21 mouse cellular contexts compared by ENCODE assay signal in the genomic region with DNA sequence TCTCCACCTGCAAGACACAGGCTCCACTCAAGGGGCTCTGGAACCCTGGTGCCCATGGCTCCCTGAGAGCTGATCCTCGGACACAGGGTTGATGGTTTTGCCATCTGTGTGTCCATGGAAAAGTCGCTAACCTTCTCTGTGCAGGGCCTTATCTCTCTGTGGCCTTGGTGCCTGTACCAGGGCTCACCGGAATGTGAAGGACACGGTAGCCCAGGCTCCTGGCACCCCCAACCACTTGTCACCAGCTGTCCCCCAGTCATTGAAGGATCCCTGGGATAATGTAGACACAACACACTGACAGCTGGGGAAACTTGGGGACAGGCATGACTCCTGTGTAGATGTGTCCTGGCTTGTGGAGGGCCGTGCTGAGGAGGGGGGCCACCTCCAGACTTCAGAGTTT. TPM values are rescaled to one million over a fixed set of nuclear protein-coding genes. Genes with fewer than 3 reads are reported as not detected.
A peak's percentile ranks its signal among the peaks of the same experiment; 100 is the strongest.
DNase-seq lines count a peak whose midpoint lies in the region; ATAC-seq and TF ChIP-seq lines count a peak whose summit lies in the region.
"Had no signal": no experiment of that assay in that cellular context is flagged by ENCODE, and none has a peak within 500 bp of the region (broad histone marks: within the 10 kb centered on the region; RNA-seq: fewer than 3 reads in every experiment).

No protein-coding gene starts in this region.

- 0 out of 2 replicates have a peak overlapping the region, but pooled peaks have one; percentile 42 for H3K4me2 ChIP-seq in midbrain, embryonic 15.5 days

- WGBS in midbrain, embryonic 15.5 days: 68% methylated on average over 5 of the region's 5 CpGs

- H3K4me1 ChIP-seq in midbrain, embryonic 15.5 days: peaks cover 78% of the 10 kb centered on the region

- no peak for ATAC-seq in midbrain, embryonic 15.5 days (replicated peaks)
- ATAC-seq: activated CD4-positive, CD25-positive, alpha-beta regulatory T cell, adult 4 months had no signal

- TF ChIP-seq POLR2A in brain, embryonic 14.5 days (IDR thresholded peaks at IDR 0.05; ENCODE audit: borderline replicate concordance, extremely low read depth, insufficient read depth, insufficient read length, poor library complexity, severe bottlenecking): no peak

- no peak overlapping the region for H3K27ac ChIP-seq in midbrain, embryonic 15.5 days
- H3K27ac ChIP-seq: heart, embryonic 13.5 days; liver, embryonic 14.5 days; stomach, embryonic 15.5 days had no signal

- H3K36me3 ChIP-seq in midbrain, embryonic 15.5 days (replicated peaks): no peaks in the 10 kb centered on the region
- H3K36me3 ChIP-seq: heart, embryonic 13.5 days; stomach, embryonic 15.5 days had no signal

- no peak for TF ChIP-seq CTCF in brain, embryonic 14.5 days (IDR thresholded peaks at IDR 0.05; ENCODE audit: borderline replicate concordance, extremely low read depth, insufficient read depth, insufficient read length)

- no peaks in the 10 kb centered on the region for H3K9me3 ChIP-seq in midbrain, embryonic 15.5 days
- H3K9me3 ChIP-seq: heart, embryonic 13.5 days; stomach, embryonic 15.5 days had no signal

- peak; percentile 74 for DNase-seq in adrenal gland, adult 2 months
- DNase-seq in adrenal gland, adult 8-10 months: no peak
- DNase-seq in kidney, postnatal 10 days: peak; percentile 6
- DNase-seq in kidney, adult 11 months: no peak
- DNase-seq in brain, embryonic 14.5 days (ENCODE audit: low read depth): peak; percentile 42
- DNase-seq in thymus, postnatal 14 days: no peak
- no peak for DNase-seq in cerebellum, postnatal 10 days
- DNase-seq: cerebellum, adult 8-10 months; heart, postnatal 4 days; kidney, adult 18-20 months; lung, postnatal 14 days had no signal

- no peak overlapping the region for H3K4me3 ChIP-seq in midbrain, embryonic 15.5 days

- no peaks in the 10 kb centered on the region for H3K27me3 ChIP-seq in midbrain, embryonic 15.5 days (replicated peaks)

- H3K9ac ChIP-seq in midbrain, embryonic 15.5 days: no peak overlapping the region
- H3K9ac ChIP-seq: liver, embryonic 14.5 days; stomach, embryonic 15.5 days had no signal

RNA-seq across cellular contexts. Expression of gene Ptprs, which starts 5.1 kb away (rescaled TPM):
- total RNA-seq in adrenal gland, adult 2 months (2021): 100 to 1,000 TPM; 149 to 249 TPM
- polyA plus RNA-seq in adrenal gland, adult 2 months (2012; rRNA removed): 573 and 605 TPM in 2 replicates
- 100 to 1,000 TPM; 253 to 392 (median 313) TPM for total RNA-seq in adrenal gland, adult 8-10 months (2022)
- polyA plus RNA-seq in brain, embryonic 14.5 days (2012; rRNA removed): 1,311 and 1,669 TPM in 2 replicates
- 339 and 349 TPM in 2 replicates for polyA plus RNA-seq in midbrain, embryonic 15.5 days (2015; fragmentation: Nextera tagmentation; extraction: Ambion mirVana)

RNA-seq across cellular contexts. Expression of gene Znrf4, which starts 41.1 kb away (rescaled TPM):
- total RNA-seq in adrenal gland, adult 2 months (2021): not detected
- polyA plus RNA-seq in adrenal gland, adult 2 months (2012; rRNA removed): not detected in 2 replicates
- not detected for total RNA-seq in adrenal gland, adult 8-10 months (2022)
- 0.05 TPM in 1 of 2 replicates, not detected in the other for polyA plus RNA-seq in brain, embryonic 14.5 days (2012; rRNA removed)
- polyA plus RNA-seq in midbrain, embryonic 15.5 days (2015; fragmentation: Nextera tagmentation; extraction: Ambion mirVana): not detected in 2 replicates
- total RNA-seq: gastrocnemius, postnatal 4 days; heart, postnatal 4 days; megakaryocyte-erythroid progenitor cell, adult 5-6 weeks had no signal
- polyA plus RNA-seq: activated CD4-positive, CD25-positive, alpha-beta regulatory T cell, adult 4 months; heart, embryonic 13.5 days; limb, embryonic 11.5 days; liver, embryonic 14.5 days; neural tube, embryonic 11.5 days; stomach, embryonic 15.5 days; thymus, postnatal 0 days had no signal

Comparison
In these comparisons a context has a peak if more than half of its experiments do, and no peak if none do; other contexts are left out.
1. DNase-seq: peak in adrenal gland, adult 2 months (single experiment), kidney, postnatal 10 days (single experiment) and brain, embryonic 14.5 days (single experiment); none in adrenal gland, adult 8-10 months (single experiment), kidney, adult 11 months (single experiment), thymus, postnatal 14 days (single experiment) and cerebellum, postnatal 10 days (0 of 2).